ENCODE assay signal across 32 mouse cellular contexts in the genomic region with DNA sequence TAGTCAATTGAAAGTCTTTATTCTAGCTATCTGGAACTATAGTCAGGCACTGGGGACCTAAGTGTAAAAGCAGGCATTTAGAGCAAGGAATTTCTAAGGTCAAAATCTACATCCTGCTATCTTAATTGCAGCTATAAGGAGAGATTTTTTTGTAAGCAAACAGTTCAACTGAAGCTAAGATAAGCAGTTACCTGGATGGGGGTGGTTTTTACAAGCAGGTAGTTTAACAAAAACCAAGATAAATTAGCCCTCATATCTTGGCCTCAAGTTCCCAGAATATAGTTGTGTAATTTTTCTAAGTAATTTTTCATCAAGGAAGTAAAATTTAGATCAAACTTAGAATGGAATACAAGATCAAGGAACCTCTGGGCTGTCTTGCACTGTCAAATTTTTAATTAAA.
"Had no signal": no experiment of that assay in that cellular context is flagged by ENCODE, and none has a peak within 500 bp of the region (broad histone marks: within the 10 kb centered on the region; RNA-seq: fewer than 3 reads in every experiment).

No protein-coding gene starts in this region.

- H3K9ac ChIP-seq: limb, embryonic 12.5 days; limb, embryonic 13.5 days; limb, embryonic 15.5 days; liver, embryonic 12.5 days; liver, embryonic 13.5 days; liver, embryonic 14.5 days; liver, embryonic 15.5 days; liver, postnatal 0 days; lung, embryonic 14.5 days; lung, embryonic 15.5 days; midbrain, embryonic 12.5 days; midbrain, embryonic 13.5 days; midbrain, embryonic 15.5 days had no signal

- H3K27ac ChIP-seq: left cerebral cortex, adult 2 months; limb, embryonic 10.5 days; limb, embryonic 12.5 days; limb, embryonic 13.5 days; limb, embryonic 15.5 days; liver, embryonic 12.5 days; liver, embryonic 13.5 days; liver, embryonic 14.5 days; liver, embryonic 15.5 days; lung, embryonic 15.5 days; macrophage; midbrain, embryonic 10.5 days; midbrain, embryonic 12.5 days; midbrain, embryonic 13.5 days; midbrain, embryonic 15.5 days had no signal

- H3K36me3 ChIP-seq: limb, embryonic 10.5 days; limb, embryonic 12.5 days; limb, embryonic 13.5 days; limb, embryonic 15.5 days; liver, embryonic 12.5 days; liver, embryonic 13.5 days; liver, embryonic 15.5 days; lung, embryonic 15.5 days; midbrain, embryonic 10.5 days; midbrain, embryonic 12.5 days; midbrain, embryonic 13.5 days; midbrain, embryonic 15.5 days had no signal

- H3K4me3 ChIP-seq: left cerebral cortex, adult 2 months; limb, embryonic 10.5 days; limb, embryonic 12.5 days; limb, embryonic 13.5 days; limb, embryonic 15.5 days; liver, embryonic 12.5 days; liver, embryonic 13.5 days; liver, embryonic 15.5 days; lung, embryonic 15.5 days; megakaryocyte, embryonic 14.5 days; midbrain, embryonic 10.5 days; midbrain, embryonic 12.5 days; midbrain, embryonic 13.5 days; midbrain, embryonic 15.5 days; myocyte had no signal

- H3K4me2 ChIP-seq: limb, embryonic 12.5 days; limb, embryonic 13.5 days; limb, embryonic 15.5 days; liver, embryonic 11.5 days; liver, embryonic 12.5 days; liver, embryonic 13.5 days; liver, embryonic 15.5 days; lung, embryonic 14.5 days; lung, embryonic 15.5 days; midbrain, embryonic 11.5 days; midbrain, embryonic 12.5 days; midbrain, embryonic 13.5 days; midbrain, embryonic 15.5 days had no signal

- ATAC-seq: liver, embryonic 12.5 days; liver, postnatal 0 days; lung, postnatal 0 days; midbrain, embryonic 13.5 days; midbrain, embryonic 15.5 days; midbrain, embryonic 16.5 days had no signal

- H3K9me3 ChIP-seq: limb, embryonic 10.5 days; limb, embryonic 15.5 days; liver, embryonic 13.5 days; liver, embryonic 15.5 days; lung, embryonic 15.5 days; midbrain, embryonic 12.5 days; midbrain, embryonic 15.5 days had no signal

- DNase-seq: left cerebral cortex, postnatal 4 days; liver; liver, embryonic 13.5 days; liver, postnatal 0 days; lung, adult 18-20 months; lung, adult 2 months; lung, embryonic 14.5 days; lung, postnatal 10 days; lung, postnatal 14 days; lung, postnatal 36 days; lung, postnatal 4 days; midbrain, embryonic 14.5 days had no signal

- H3K4me1 ChIP-seq: limb, embryonic 10.5 days; limb, embryonic 12.5 days; limb, embryonic 13.5 days; limb, embryonic 15.5 days; liver, embryonic 12.5 days; liver, embryonic 13.5 days; liver, embryonic 15.5 days; lung, embryonic 15.5 days; megakaryocyte, embryonic 14.5 days; midbrain, embryonic 10.5 days; midbrain, embryonic 12.5 days; midbrain, embryonic 13.5 days; midbrain, embryonic 15.5 days had no signal

- H3K27me3 ChIP-seq: limb, embryonic 12.5 days; limb, embryonic 13.5 days; limb, embryonic 15.5 days; liver, embryonic 12.5 days; liver, embryonic 13.5 days; liver, embryonic 15.5 days; lung, embryonic 15.5 days; megakaryocyte, embryonic 14.5 days; midbrain, embryonic 12.5 days; midbrain, embryonic 13.5 days; midbrain, embryonic 15.5 days had no signal
